Mouse (Mus musculus): ENCODE data around the gene Pla2g2c. TPM values are rescaled to one million over a fixed set of nuclear protein-coding genes. Genes with fewer than 3 reads are reported as not detected.

The Pla2g2c gene
- total and polyA plus RNA-seq, 2 experiments from 2014 or later, result 0.44 to 0.57 TPM

DNA sequence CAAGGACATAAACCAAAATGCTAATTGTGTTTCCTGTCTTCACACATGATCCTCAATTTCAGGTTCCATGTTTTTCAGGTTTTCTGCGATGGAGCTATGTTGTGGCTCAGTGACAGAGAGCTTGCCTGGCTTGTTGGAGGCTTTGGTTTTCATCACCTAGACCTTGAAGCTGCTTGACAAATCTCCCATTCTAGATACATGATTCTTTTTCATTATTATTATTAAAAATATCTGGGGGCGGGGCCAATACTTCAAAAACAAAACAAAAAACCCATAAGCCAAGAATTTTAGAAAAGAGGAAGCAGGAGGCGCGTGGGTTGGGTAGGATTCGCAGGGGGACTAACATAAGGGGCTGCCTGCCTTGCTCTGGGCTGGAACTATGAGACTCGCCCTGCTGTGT, 50.8 kb downstream of the Pla2g2c start, which contains the start of gene Pla2g2d:
TSS of gene Pla2g2d (plus strand) at position 301 of the 400 bp plus-strand sequence.
- 84% methylated on average over 6 of the region's 6 CpGs for WGBS
- DNase-seq (ENCODE audit: low spot score), result no peak
- no peak for TF ChIP-seq CTCF (IDR thresholded peaks at IDR 0.05)
- Histone ChIP-seq H3K27ac (ENCODE audit: low read depth, low read length) (no peak within 1 kb of the TSS), H3K4me3 (ENCODE audit: low read depth, low read length) (no peak within 1 kb of the TSS), H3K9ac (replicated peaks; ENCODE audit: low read length, poor library complexity, severe bottlenecking) (no peak within 1 kb of the TSS), H3K4me2 (ENCODE audit: low read depth, low read length, poor library complexity, severe bottlenecking) (no peak within 1 kb of the TSS), H3K27me3 (ENCODE audit: insufficient read depth, low read length) (no peaks in the 10 kb centered on the region), H3K9me3 (ENCODE audit: low read length) (no peaks in the 10 kb centered on the region), H3K36me3 (ENCODE audit: insufficient read depth, low read length) (no peaks in the 10 kb centered on the region), H3K4me1 (ENCODE audit: insufficient read depth, low read length) (no peaks in the 10 kb centered on the region)
- no peak for ATAC-seq (ENCODE audit: low FRiP score)

DNA sequence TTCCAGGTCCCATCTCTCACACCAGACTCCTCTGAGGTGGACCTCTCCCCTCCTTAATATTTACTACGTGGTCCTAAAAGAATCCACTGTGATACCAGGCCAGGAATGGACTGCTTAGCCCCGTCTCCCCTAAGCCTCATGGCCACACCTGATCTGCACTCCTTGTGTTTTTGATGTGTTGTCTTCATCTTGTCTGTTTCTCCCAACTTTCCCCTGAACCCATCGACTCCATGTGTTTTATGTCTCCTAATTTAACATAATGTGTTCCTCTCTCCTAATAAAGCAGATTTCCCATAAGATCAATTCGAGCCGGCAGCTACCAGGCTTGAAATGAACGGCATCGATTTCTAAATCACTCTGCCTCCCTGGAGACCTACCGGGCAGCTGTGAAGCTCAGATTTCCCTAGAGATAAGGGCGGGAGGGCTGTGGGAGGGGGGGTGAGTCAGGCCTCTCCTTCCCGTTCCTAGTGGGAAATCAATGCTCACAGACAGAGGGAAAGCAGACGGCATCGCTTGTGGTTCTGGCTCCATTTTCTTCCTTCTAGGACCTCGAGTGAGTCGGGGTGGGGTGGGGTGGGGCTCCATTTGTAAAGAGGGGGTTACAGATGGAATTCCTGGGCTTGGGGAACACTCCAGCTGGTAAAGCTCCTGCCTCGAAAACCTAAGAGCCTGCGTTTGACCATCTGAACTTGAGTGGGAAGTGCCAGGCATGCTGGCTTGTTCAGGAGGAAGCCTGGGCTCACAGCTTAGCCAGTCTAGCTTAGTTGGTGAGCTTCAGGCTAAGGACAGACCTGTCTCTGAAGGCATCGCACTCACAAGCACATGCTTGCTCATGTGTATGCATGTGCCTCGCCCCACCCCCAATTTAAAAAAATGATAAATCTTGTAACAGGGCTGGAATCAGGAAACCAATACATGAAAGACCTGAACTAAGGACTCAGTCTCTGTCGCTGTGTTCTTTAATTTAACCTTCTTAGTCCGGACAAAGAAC, 53.1 kb downstream of the Pla2g2c start:
- H3K27me3 ChIP-seq (ENCODE audit: insufficient read depth, low read length), result no peaks in the 10 kb centered on the region
- TF ChIP-seq CTCF (IDR thresholded peaks at IDR 0.05), result no peak
- no peaks in the 10 kb centered on the region for H3K9me3 ChIP-seq (ENCODE audit: low read length)
- no peak overlapping the region for H3K4me2 ChIP-seq (ENCODE audit: low read depth, low read length, poor library complexity, severe bottlenecking)
- no peak overlapping the region for H3K9ac ChIP-seq (replicated peaks; ENCODE audit: low read length, poor library complexity, severe bottlenecking)
- no peaks in the 10 kb centered on the region for H3K4me1 ChIP-seq (ENCODE audit: insufficient read depth, low read length)
- H3K4me3 ChIP-seq (ENCODE audit: low read depth, low read length), result no peak overlapping the region
- ATAC-seq (ENCODE audit: low FRiP score), result no peak
- DNase-seq (ENCODE audit: low spot score), result peak; percentile 77
- H3K36me3 ChIP-seq (ENCODE audit: insufficient read depth, low read length), result no peaks in the 10 kb centered on the region
- WGBS, result 43% methylated on average over 20 of the region's 20 CpGs
- H3K27ac ChIP-seq (ENCODE audit: low read depth, low read length), result no peak overlapping the region

DNA sequence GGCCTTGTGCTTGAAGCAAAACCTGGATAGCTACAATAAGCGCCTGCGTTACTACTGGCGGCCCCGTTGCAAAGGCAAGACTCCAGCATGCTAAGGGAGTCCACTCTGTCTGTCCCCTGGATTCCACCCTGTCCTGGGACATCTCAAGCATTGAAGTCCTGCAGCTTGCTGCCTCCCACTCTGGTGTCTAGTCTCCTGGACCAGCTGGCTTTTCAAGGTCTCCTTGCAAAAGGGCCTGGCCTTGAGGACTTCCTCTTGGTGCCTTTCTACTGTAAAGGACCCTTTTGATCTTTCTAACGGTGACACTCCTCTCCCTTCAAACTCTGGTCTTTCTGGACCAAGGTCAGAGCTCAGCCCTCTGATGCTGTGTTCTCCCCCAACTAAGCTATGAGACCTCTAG, 55.7 kb downstream of the Pla2g2c start:
- Histone ChIP-seq H3K36me3 (ENCODE audit: insufficient read depth, low read length) (no peaks in the 10 kb centered on the region), H3K9me3 (ENCODE audit: low read length) (no peaks in the 10 kb centered on the region), H3K27ac (ENCODE audit: low read depth, low read length) (no peak overlapping the region), H3K4me2 (ENCODE audit: low read depth, low read length, poor library complexity, severe bottlenecking) (no peak overlapping the region), H3K9ac (replicated peaks; ENCODE audit: low read length, poor library complexity, severe bottlenecking) (no peak overlapping the region), H3K4me3 (ENCODE audit: low read depth, low read length) (no peak overlapping the region), H3K27me3 (ENCODE audit: insufficient read depth, low read length) (no peaks in the 10 kb centered on the region), H3K4me1 (ENCODE audit: insufficient read depth, low read length) (no peaks in the 10 kb centered on the region)
- ATAC-seq (ENCODE audit: low FRiP score), result no peak
- 90% methylated on average over 5 of the region's 5 CpGs for WGBS
- no peak for DNase-seq (ENCODE audit: low spot score)
- no peak for TF ChIP-seq CTCF (IDR thresholded peaks at IDR 0.05)

DNA sequence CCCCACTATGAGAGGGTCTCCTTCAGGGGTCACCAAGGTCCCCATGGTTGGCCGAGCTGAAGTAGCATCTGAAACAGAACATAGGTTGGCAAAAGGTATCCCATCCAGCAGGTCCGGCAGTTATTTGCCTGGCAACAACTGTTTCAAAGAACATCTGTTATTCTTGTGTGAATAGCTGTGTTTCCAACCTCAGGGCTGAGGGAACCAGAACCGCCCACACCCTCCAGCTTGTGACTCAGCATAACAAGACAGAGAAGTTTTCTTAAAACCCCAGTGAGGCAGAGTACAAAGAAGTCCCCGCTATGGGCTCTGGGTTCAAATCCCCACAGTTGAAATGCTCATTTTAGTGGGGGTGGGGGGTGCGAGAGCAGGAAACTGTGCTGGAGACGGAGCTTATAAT, 57.5 kb downstream of the Pla2g2c start:
- no peak for TF ChIP-seq CTCF (IDR thresholded peaks at IDR 0.05)
- Histone ChIP-seq H3K36me3 (ENCODE audit: insufficient read depth, low read length) (no peaks in the 10 kb centered on the region), H3K4me2 (ENCODE audit: low read depth, low read length, poor library complexity, severe bottlenecking) (no peak overlapping the region), H3K4me3 (ENCODE audit: low read depth, low read length) (no peak overlapping the region), H3K9me3 (ENCODE audit: low read length) (no peaks in the 10 kb centered on the region), H3K9ac (replicated peaks; ENCODE audit: low read length, poor library complexity, severe bottlenecking) (no peak overlapping the region), H3K4me1 (ENCODE audit: insufficient read depth, low read length) (no peaks in the 10 kb centered on the region), H3K27me3 (ENCODE audit: insufficient read depth, low read length) (no peaks in the 10 kb centered on the region), H3K27ac (ENCODE audit: low read depth, low read length) (no peak overlapping the region)
- WGBS, result 85% methylated on average over 6 of the region's 6 CpGs
- DNase-seq (ENCODE audit: low spot score) (no peak), ATAC-seq (ENCODE audit: low FRiP score) (no peak)

DNA sequence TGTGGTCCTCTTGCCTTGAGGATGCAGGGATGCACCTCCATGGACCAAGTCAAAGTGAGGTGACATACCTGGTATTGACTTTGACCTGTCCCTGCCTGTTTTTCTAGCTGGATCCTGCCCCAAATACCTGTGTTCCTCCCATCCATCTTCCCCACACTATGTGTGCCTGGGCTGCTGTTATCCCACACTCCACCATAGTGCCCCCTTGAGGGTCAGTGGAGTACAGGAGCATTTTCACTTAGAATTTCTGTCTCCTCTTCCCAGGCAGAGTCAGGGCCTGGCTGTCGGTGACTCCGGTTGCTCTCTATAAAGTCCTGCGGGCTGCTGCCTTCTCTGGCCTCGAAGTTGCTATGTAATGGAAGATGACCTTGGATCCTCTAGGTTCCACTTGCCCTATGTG, 61.1 kb downstream of the Pla2g2c start:
- H3K36me3 ChIP-seq (ENCODE audit: insufficient read depth, low read length), result no peaks in the 10 kb centered on the region
- TF ChIP-seq CTCF (IDR thresholded peaks at IDR 0.05), result peak; percentile 31
- no peak for ATAC-seq (ENCODE audit: low FRiP score)
- no peak overlapping the region for H3K4me2 ChIP-seq (ENCODE audit: low read depth, low read length, poor library complexity, severe bottlenecking)
- H3K4me1 ChIP-seq (ENCODE audit: insufficient read depth, low read length), result no peaks in the 10 kb centered on the region
- no peak overlapping the region for H3K4me3 ChIP-seq (ENCODE audit: low read depth, low read length)
- H3K9me3 ChIP-seq (ENCODE audit: low read length), result no peaks in the 10 kb centered on the region
- no peak overlapping the region for H3K9ac ChIP-seq (replicated peaks; ENCODE audit: low read length, poor library complexity, severe bottlenecking)
- DNase-seq (ENCODE audit: low spot score), result no peak
- 55% methylated on average over 4 of the region's 4 CpGs for WGBS
- no peaks in the 10 kb centered on the region for H3K27me3 ChIP-seq (ENCODE audit: insufficient read depth, low read length)
- H3K27ac ChIP-seq (ENCODE audit: low read depth, low read length), result no peak overlapping the region

DNA sequence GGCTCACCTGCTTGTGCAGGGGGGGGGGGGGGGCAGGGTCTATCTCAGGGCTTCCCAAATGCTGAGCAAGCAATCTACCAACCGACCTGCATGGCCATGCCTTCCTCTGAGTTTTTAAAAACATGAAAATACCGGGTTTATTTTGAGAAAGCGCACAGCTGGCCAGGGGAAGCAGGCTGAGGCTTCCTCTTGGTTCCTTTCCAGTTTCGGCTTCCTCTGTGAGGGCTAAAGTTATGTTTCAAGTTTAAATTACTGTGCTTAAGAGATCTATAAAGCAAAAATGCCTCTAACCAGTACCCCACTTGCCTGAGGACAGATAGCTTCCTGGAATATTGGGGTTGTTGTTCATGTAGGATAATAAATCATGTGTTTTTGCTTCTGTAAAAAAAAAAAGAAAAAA, 61.5 kb downstream of the Pla2g2c start:
- DNase-seq (ENCODE audit: low spot score), result no peak
- Histone ChIP-seq H3K36me3 (ENCODE audit: insufficient read depth, low read length) (no peaks in the 10 kb centered on the region), H3K4me2 (ENCODE audit: low read depth, low read length, poor library complexity, severe bottlenecking) (no peak overlapping the region), H3K4me3 (ENCODE audit: low read depth, low read length) (no peak overlapping the region), H3K27me3 (ENCODE audit: insufficient read depth, low read length) (no peaks in the 10 kb centered on the region), H3K27ac (ENCODE audit: low read depth, low read length) (no peak overlapping the region), H3K9ac (replicated peaks; ENCODE audit: low read length, poor library complexity, severe bottlenecking) (no peak overlapping the region), H3K4me1 (ENCODE audit: insufficient read depth, low read length) (no peaks in the 10 kb centered on the region), H3K9me3 (ENCODE audit: low read length) (no peaks in the 10 kb centered on the region)
- WGBS, result 70% methylated on average over 4 of the region's 4 CpGs
- ATAC-seq (ENCODE audit: low FRiP score), result no peak
- TF ChIP-seq CTCF (IDR thresholded peaks at IDR 0.05), result no peak

Data from midbrain, postnatal 0 days (tissue).